Mouse (Mus musculus): ENCODE results near the gene Snip1.

DNA sequence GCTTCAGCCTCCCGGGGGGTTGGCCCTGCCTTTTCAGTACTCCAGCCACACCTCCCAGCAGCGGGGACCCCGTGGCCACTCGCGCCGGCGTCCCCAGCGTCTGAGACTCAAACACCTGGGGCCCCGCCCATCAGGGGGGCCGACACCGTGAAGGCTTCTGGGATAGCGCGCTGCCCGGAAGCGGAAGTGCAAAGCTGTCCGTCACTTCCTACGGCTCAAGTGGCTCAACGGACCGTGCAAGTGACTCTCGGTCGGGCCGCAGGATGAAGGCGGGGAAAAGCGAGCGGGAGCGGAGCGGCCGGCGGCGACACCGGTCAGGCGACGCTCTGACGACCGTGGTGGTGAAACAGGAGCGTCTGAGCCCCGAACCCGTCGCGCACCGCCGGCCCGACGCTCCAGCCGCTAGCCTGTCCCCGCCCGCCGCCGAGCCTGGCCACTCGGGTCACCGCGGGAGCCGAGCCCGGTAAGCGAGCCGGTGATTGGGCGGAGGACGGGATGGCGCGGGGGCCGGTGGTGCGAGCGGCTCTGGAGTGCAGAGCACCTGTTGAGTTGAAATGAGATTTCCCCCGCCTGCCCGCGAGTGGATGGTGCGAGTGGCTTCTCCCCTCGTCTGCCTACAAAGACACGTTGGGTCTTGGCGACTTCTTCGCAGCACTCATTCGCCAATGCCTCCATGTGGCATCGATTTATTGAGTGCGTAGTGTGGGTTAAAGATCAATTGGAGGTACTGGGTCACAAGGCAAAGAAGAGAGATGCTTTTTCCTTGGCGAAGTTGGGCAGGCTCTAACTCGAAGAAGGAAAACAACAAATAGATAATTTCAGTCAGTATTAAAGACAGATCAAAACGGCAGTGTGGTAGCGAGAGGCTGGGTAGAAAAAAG lies at the start of gene Snip1:
- TF ChIP-seq CTCF (IDR thresholded peaks at IDR 0.05; ENCODE audit: extremely low read depth, insufficient read depth, insufficient read length, insufficient replicate concordance) (no peak), POLR2A (IDR thresholded peaks at IDR 0.05; ENCODE audit: low read depth, low read length) (no peak; the same call in none of the 2 replicates)

Measured in spleen, adult 2 months (tissue).